Mouse (Mus musculus): ENCODE data around the gene Fut2.

The Fut2 gene

DNA sequence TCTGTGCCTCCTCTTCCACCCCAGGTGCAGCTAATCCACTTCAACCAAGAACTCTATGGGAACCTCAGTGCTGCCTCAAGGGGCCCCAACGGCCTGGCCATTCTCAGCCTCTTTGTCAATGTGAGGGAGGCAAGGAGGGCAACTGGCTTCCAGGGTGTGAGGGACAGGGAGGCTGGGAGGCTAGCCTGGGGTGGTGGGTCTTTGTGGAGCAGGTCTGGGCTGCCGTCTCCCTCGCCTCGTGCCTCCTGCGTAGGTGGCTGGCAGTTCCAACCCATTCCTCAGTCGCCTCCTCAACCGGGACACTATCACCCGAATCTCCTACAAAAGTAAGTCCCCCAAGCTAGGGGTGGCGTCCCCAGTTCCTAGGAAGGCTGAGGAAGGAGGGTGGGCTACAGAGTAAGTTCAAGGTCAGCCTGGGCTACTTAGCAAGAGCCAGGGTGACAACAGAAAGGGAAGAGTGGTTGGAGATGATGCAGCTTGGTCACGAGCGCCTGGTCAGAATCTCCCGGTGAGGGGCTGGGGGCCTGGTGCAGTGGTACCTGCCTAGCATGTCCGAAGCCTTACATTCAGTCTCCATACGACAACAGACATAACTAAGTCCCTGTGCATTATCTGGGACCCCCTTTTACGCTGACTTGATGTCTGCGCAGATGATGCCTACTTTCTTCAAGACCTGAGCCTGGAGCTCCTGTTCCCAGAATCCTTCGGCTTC is 36.8 kb upstream of the Fut2 start:
- DNase-seq (ENCODE audit: low read depth, low spot score) = no peak

DNA sequence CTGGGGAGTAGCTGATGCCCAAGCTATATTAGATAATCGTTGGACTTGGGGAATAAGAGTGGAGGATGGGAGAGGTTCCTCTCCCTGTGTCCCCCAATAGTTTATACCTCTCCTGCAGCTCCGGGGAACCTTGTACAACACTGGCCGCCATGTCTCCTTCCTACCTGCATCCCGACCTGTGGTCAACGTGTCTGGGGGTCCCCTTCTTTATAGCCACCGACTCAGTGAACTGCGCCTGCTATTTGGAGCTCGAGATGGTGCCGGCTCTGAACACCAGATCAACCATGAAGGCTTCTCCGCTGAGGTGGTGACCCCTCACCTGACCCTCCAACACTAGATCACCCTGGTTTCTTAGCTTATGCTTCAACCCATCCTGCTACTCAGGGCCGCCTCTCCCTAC is 36.1 kb upstream of the Fut2 start:
- no peak for DNase-seq (ENCODE audit: low read depth, low spot score)

- no peak for DNase-seq (ENCODE audit: low read depth, low spot score)
These were observed 35.4 kb upstream of the Fut2 start for GRCm38 (mm10) chr7:45701607-45702006.

- no peak for DNase-seq (ENCODE audit: low read depth, low spot score)
These were observed 34.9 kb upstream of the Fut2 start for GRCm38 (mm10) chr7:45701072-45701471.

GRCm38 (mm10) chr7:45700301-45701015 is 34.3 kb upstream of the Fut2 start:
- DNase-seq (ENCODE audit: low read depth, low spot score) = peak; percentile 92

DNA sequence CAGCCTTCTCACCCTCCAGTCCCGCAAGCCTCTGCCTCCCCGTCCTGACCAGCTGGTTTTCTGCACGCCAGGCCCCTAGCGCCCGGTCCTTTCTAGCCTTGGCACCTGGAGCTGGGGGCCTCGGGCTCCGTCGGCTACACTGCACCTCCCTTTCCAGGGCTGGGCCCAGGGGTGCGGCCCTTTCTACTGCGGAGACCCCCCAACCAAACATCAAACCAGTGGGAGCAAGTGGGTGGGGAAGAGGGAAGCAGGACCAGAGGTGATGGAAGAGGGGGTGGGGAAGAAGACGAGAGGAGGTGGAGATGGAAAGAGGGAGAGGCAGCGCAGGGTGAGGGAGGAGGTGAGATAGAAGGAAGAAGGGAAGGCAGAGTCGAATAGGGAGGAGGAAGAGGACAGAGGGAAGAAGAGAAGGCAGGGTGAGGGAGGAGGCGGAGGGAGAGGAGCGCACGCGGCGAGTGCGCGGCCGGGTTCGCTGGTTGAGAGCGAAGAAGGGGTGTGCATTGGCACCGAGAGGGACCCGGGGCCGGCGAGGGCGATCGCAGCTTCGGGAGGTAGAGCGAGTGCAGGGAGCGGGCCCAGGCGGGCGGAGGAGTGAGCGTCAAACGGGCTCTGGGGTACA is 33.4 kb upstream of the Fut2 start, which contains the start of gene Car11:
Gene Car11 (plus strand): TSS at position 321 of the 619 bp plus-strand sequence.
- DNase-seq (ENCODE audit: low read depth, low spot score) = no peak

- DNase-seq (ENCODE audit: low read depth, low spot score) = no peak
These were observed 31.7 kb upstream of the Fut2 start for GRCm38 (mm10) chr7:45697894-45698293.

GRCm38 (mm10) chr7:45695098-45695497 is 28.9 kb upstream of the Fut2 start:
- no peak for DNase-seq (ENCODE audit: low read depth, low spot score)

DNA sequence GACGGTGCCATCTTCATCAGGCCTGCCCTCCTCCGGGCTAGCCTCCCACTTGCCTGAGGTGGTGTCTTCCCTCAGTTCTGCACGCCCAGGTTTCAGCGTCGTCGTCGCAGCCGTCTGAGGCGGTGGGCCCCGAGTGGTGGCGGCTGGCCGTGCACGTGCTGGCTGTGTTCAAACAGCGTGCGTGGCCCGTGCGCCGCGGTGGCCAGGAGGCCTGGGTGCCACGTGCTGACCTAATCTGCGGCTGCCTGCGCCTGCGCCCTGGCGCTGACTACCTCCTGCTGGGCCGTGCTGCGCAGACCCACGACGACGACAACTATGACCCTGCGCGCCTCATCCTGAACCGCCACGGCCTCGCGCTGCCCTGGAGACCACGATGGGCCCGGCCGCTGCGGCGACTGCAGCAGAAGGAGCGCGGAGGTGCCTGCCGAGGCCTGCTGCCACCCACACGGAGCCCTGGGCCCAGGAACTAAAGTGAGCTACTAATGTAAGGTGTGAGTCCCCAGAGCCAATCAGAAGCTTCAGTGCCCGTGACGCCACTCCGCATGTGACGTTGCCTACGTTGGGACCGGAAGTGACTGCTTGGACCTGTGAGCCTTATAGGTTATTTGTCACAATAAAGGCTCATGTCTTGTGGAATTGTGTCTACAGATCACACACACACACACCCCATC is 27.9 kb upstream of the Fut2 start, which contains the start of gene Sec1:
Gene Sec1 (minus strand): TSS at position 482 of the 671 bp plus-strand sequence.
- DNase-seq (ENCODE audit: low read depth, low spot score) = no peak

GRCm38 (mm10) chr7:45692364-45692763 is 26.2 kb upstream of the Fut2 start:
- DNase-seq (ENCODE audit: low read depth, low spot score) = no peak

DNA sequence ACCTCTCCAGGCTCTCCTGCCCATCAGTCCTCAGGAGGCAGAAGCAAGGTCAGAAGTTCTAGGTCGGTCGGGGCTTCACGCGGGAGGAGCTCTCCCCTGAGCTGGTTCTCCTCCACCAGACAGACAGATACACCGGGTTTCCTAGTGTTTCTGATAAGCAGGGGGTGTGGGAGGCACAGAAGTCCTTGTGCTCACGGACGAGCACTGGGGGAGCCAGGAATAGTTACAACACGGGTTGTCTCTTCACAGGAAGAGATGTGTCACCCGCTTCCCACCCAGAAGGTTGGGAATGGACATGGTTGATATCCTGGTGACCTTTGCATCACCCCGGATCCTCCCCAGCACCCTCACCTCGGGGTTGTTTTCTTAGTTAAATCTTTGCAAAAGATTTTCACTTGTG is 23.6 kb upstream of the Fut2 start:
- no peak for DNase-seq (ENCODE audit: low read depth, low spot score)

DNA sequence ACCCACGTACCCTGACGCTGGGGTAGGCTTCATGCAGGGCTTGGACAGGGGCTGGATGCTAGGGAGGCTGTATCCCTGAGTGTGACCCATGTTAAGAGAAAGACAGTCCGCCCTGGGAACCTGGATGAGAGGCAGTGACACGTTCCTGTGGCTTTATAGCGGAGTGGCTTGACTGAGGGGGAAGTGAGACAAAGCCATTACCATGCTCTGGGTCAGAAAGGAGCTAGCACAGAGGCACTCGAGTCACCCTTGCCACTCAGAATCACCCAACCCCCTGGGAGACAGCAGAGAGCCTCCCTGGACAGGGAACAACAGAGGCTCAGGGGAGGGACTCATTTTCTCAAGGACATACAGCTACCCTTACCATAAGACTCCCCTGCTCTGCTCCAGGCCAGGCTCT is 22.9 kb upstream of the Fut2 start:
- DNase-seq (ENCODE audit: low read depth, low spot score) = no peak

DNA sequence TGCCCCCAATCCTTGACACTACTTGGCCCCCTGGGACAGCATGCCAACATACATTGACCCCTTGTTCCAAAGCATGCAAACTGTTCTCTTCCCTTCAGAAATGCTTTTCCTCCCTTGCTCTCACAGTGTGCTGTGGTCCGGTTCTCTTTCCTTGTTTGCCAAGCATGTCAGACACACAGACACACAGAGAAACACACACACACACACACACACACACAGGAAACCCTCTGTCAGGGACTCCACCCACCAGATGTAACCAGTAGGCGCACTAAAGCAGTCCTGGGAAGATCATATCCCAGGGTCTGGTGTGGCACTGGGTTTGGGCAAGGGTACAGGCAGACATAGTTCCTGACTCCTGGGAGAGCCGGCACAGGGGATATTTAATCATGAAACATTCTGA is 20.6 kb upstream of the Fut2 start:
- DNase-seq (ENCODE audit: low read depth, low spot score) = no peak

DNA sequence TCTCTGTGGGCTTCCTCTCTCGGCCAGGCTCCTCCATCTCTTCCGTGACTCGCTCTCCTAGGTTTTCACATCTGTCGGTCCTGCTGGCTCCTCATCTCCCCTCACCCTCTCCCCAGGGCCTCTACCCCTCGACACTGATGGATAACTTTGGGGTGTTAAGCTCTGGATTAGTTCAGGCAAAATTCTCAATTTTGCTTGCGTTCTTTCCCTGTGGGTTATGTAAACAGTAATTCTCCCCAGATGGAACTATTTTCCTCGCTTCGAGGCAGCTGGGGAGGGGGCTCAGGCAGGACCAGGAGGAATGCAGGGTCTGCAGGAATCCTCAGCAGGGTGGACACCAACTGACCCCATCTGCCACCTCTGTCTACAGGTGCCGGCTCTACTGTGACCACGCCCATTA is 19.6 kb upstream of the Fut2 start:
- DNase-seq (ENCODE audit: low read depth, low spot score) = no peak

DNA sequence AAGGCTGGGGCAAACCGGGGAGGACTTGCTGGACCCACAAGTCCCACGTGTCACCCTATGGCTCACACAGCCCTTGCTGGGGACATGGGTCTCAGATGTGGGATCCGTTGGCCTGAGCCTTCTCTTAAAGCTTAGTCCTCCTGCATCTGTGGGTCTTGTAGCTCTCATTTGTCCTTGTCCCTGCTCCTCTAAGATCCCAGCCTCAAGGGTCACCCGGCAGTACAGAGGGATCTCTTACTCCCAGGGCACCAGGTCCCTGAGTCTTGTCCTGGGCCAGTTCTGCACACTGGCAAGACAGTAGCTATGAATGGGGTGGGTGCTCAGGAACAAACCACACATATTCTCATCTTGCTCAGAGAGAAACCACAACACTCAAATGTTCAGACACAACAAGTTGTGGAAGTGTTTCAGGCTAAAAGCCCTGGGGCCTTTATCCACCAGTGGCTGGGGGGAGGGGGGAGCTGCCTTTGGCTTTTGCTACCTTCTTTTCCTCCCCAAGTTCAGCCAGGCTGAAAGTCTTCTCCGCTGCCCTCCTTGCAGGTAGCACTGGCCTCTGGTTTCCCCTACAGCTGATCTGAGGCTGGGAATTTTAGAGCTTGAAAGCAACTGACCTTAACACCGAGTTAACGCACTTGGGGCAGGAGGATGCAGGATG is 17.3 kb upstream of the Fut2 start, which contains the start of gene Ntn5:
Gene Ntn5 (plus strand): TSS at position 627 of the 655 bp plus-strand sequence.
- DNase-seq (ENCODE audit: low read depth, low spot score) = no peak

- DNase-seq (ENCODE audit: low read depth, low spot score) = no peak
These were observed 16.2 kb upstream of the Fut2 start for GRCm38 (mm10) chr7:45682144-45683126.

- DNase-seq (ENCODE audit: low read depth, low spot score) = no peak
These were observed 15.0 kb upstream of the Fut2 start for GRCm38 (mm10) chr7:45681046-45681736.

DNA sequence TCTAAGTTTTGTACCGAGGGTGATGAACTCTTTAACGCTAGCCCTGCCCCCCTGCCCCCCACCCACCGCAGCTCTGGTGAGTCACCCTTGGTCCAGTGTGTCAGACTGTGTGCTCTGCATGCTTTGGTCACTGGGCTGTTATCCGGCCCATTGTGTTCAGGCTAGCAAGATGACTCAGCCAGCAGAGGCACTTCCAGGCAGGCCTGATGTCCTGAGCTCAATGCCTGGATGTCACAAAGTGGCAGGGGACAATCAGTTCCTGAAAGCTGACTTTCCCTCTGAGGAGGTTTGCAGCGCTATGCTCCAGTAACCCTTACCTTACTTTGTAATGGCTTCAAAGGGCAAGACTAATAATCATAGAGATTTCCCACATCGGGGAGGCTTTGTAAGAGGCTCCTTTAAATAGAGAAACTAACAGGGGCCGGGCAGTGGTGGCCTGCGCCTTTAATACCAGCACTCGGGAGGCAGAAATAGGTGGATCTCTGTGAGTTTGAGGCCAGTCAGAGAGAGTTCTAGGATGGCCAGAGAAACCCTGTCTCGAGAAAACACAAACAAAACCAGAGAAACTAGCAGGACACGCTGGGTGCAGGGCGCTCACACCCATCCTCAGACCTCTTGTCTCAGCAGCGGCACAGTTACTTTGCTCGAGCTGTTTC is 13.9 kb upstream of the Fut2 start:
- DNase-seq (ENCODE audit: low read depth, low spot score) = no peak

DNA sequence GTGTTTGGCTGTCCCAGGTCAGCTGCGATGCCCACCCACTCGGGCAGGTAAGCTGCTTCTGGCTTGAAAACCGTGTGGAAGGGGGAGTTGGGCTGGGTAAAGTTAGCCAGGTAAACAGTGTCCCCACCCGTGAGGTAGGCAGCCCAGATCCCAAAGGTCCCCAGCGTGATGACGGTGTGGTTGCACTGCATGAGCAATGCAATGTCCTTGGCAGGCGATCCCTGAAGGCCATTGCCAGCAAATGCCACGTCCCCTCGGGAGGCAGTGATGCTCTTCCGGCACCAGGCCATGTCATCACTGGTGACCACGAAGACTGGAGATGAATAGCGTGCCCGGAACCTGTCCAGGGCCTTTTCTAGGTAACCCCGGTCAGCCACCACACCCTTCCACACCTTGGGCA is 12.3 kb upstream of the Fut2 start:
- no peak for DNase-seq (ENCODE audit: low read depth, low spot score)

Measured in telencephalon, adult 2 months (tissue).